Mouse (Mus musculus) G1E (cell line): ENCODE measurements around the gene Mef2c. TPM values are rescaled to one million over a fixed set of nuclear protein-coding genes. Genes with fewer than 3 reads are reported as not detected.

ENCODE experiments used
- ATAC-seq: 2 replicates; pipeline ENCODE4 v1.8.0; 2016; ENCODE audit warnings: mild to moderate bottlenecking; ENCODE audit not compliant: insufficient number of reproducible peaks, poor library complexity, low FRiP score, severe bottlenecking; ENCODE audit errors: extremely low read depth
- DNase-seq: peaks from one replicate; pipeline ENCODE4 v3.0.0; 2012; ENCODE audit warnings: low spot score
- H3K27me3 ChIP-seq: 2 replicates; pipeline ENCODE4 v1.6.1; 2012; ENCODE audit warnings: mild to moderate bottlenecking, low read length, inconsistent platforms; ENCODE audit not compliant: insufficient read depth
- H3K36me3 ChIP-seq: replicated peaks from 2 replicates; pipeline ENCODE3; 2012; ENCODE audit warnings: mild to moderate bottlenecking, inconsistent platforms
- H3K4me1 ChIP-seq: 2 replicates; pipeline ENCODE4 v1.6.1; 2012; ENCODE audit warnings: low read depth, low read length, inconsistent platforms, mixed read lengths; ENCODE audit not compliant: insufficient read depth
- H3K4me3 ChIP-seq: 2 replicates; pipeline ENCODE4 v1.5.1; 2012; ENCODE audit warnings: low read depth, mild to moderate bottlenecking, inconsistent platforms, low read length, moderate library complexity, mixed read lengths
- H3K9me3 ChIP-seq: replicated peaks from 2 replicates; pipeline ENCODE4 v1.6.1; 2012; ENCODE audit warnings: inconsistent platforms
- CTCF ChIP-seq: IDR thresholded peaks from 2 replicates; pipeline ENCODE4 v1.5.1; 2012; ENCODE audit warnings: low read depth, low read length, inconsistent platforms, mixed read lengths
- GATA1 ChIP-seq: IDR thresholded peaks from 2 replicates; pipeline ENCODE4 v1.6.1; 2012; ENCODE audit warnings: borderline replicate concordance, low read length, inconsistent platforms, mixed read lengths
- GATA2 ChIP-seq: IDR thresholded peaks from 2 replicates; pipeline ENCODE4 v1.6.1; 2012; ENCODE audit warnings: low read depth, low read length, inconsistent platforms, borderline replicate concordance
- POLR2AphosphoS5 ChIP-seq: IDR thresholded peaks from 2 replicates; pipeline ENCODE4 v1.6.1; 2012; ENCODE audit warnings: low read depth, low read length, inconsistent platforms; ENCODE audit not compliant: insufficient replicate concordance
- TAL1 ChIP-seq: conservative IDR thresholded peaks from 2 replicates; pipeline ENCODE4 v1.6.1; 2012; ENCODE audit warnings: low read depth, low read length, inconsistent platforms, mixed read lengths
- polyA plus RNA-seq: library from polyadenylated mRNA; stranded (reverse); fragments of >175 nt; gene quantifications from 2 replicates; pipeline ENCODE4 v1.2.3, GENCODE M21; 2012
- total RNA-seq, 2 experiments: library from RNA; stranded (forward) in 1 of 2; stranded (reverse) in 1 of 2; fragments of 200-1000 nt in 1 of 2; fragments of >200 nt in 1 of 2; fragmentation: Nextera tagmentation in 1 of 2; gene quantifications; 2 replicates each; pipeline ENCODE4 v1.2.3; 2014 to 2017

The Mef2c gene
- total and polyA plus RNA-seq, 3 experiments, result 0.60 TPM; not detected in 2

DNA sequence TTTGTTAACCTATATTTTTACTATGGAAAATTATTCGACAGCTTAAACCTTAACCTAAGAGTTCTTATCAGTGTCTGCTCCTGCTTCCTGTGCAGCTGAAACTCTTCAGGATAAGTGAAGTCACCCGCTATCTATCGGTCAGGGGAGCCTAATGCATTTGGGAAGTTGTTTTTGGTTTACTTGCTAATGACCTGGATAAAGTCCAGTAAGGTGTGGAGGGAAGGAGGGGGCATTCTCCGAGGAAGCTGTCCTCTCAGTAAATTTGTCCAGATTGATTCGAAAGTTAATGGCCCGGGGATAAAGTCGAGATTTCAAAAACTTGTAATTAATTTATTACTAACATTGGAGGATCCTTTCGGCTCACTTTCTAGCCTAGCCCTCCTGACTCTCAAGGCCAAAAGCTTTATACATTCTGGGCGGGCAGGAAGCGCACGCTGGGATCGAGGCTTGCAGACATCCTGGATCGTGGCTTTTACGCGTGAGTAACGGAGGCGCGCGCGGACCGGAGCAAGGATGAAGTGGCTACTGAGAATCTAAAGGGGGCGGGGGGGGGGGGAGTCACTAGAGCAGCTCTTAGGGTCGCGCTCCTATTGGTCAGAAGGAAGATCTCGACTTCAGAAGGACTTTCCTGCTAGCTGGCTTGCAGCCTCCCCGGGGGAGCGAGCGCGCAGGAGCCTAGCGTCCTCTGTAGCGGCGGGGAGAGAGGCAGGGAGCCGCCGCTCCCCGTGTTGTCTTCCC lies 19.6 kb downstream of the Mef2c start:
- Histone ChIP-seq H3K27me3 (peaks cover under 1% of the 10 kb centered on the region; the same call in 1 of the 2 replicates), H3K9me3 (no peaks in the 10 kb centered on the region), H3K4me3 (no peak overlapping the region), H3K36me3 (no peaks in the 10 kb centered on the region), H3K4me1 (no peaks in the 10 kb centered on the region)
- DNase-seq, result no peak
- ATAC-seq, result no peak
- TF ChIP-seq GATA2 (no peak), TAL1 (no peak), POLR2AphosphoS5 (no peak), CTCF (no peak), GATA1 (no peak)

DNA sequence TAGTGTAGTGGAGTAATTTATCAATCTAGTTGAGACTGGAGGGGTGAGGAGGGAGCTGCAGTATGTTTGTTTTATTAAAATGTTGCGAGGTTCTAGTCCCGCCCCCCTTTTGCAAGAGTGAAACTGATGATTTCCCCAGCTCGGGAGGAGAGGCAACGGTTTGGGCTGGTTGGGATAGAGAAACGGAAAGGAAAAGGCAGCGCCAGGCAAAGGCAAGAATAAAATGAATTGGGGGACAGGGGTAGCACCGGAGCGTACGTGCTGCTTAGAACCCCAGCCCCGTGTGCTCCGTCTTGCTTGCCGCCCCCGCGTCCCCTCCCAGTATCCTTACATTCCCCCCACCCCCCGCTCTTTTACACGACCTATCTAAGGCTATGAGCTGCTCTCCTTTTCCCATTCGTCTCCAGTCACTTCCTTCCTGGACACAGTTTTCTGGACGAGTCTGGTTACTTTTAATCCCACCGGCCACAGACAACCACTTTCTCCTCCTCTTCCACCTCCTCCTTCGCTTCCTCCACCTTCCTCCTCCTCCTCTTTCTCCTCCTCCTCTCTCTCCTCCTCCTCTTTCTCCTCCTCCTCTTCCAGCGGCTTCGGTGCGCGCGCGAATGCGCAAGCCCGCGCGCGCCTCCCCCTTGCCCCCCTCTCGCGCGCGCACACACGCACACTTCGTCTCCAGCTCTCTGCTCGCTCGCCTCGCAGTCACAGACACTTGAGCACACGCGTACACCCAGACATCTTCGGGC lies 20.5 kb downstream of the Mef2c start:
- Histone ChIP-seq H3K4me1 (no peaks in the 10 kb centered on the region), H3K36me3 (no peaks in the 10 kb centered on the region), H3K4me3 (no peak overlapping the region), H3K27me3 (no peaks in the 10 kb centered on the region), H3K9me3 (no peaks in the 10 kb centered on the region)
- ATAC-seq (no peak), DNase-seq (no peak)
- TF ChIP-seq GATA1 (no peak), TAL1 (no peak), GATA2 (no peak), CTCF (no peak), POLR2AphosphoS5 (no peak)

DNA sequence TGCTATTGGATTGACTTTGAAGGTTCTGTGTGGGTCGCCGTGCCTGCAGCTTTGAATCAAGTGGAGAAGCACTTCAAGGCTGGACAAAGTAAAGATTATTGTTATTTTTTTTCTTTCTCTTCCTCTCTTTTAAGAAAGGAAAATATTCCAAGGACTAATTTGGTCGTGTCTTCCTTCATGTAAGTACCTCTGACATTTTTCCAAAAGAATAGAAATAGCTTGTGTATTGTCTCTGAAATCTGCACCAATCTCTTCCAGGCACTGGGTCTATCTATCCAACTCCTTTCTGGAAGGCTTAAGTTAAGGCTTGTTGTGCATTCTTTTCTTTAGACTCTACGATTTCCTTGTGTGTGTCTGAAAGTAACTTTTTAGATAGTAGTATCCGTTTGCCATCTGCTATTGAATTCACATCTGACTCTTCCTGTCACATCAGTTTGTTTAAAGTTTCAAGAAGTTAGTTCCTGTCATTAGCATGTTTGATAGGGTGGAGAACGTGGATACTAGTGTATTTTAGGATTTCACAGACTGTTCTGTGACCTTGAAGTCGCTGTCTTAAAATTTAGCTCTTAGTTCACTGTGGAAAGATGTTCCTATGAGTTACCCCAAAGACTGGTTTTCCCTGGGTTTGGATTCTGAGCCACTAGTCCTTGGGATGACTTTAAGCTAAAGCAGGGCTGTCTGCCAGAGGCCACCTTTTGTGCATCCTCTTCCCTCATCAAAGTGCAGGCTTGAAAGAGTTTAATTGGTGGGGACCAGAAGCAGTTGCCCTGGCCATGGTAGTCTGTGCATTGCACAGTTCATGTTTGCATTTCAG lies 21.3 kb downstream of the Mef2c start:
- DNase-seq, result no peak
- no peaks in the 10 kb centered on the region for H3K27me3 ChIP-seq
- H3K9me3 ChIP-seq, result no peaks in the 10 kb centered on the region
- no peak for ATAC-seq
- TF ChIP-seq POLR2AphosphoS5, result no peak
- TF ChIP-seq GATA1, result no peak
- TF ChIP-seq CTCF, result no peak
- no peak overlapping the region for H3K4me3 ChIP-seq
- no peaks in the 10 kb centered on the region for H3K36me3 ChIP-seq
- no peaks in the 10 kb centered on the region for H3K4me1 ChIP-seq

DNA sequence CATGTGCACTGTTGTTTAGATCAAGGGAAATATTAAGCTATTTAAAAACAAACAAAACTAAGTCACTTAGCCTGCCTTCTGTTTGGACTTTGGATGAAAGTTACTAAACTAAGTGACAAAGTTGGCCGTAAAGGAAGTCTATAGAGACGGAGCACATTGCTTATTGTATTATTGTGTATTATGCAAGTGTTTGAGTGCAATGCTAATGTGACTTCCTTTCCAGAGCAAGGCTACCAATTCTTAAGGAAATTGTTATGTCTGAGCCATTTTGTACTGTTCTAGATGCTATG lies 21.8 kb downstream of the Mef2c start:
- Histone ChIP-seq H3K36me3 (no peaks in the 10 kb centered on the region), H3K9me3 (no peaks in the 10 kb centered on the region), H3K27me3 (no peaks in the 10 kb centered on the region), H3K4me3 (no peak overlapping the region), H3K4me1 (no peaks in the 10 kb centered on the region)
- TF ChIP-seq GATA1 (no peak), GATA2 (no peak), POLR2AphosphoS5 (no peak), CTCF (no peak), TAL1 (no peak)
- no peak for ATAC-seq
- no peak for DNase-seq

DNA sequence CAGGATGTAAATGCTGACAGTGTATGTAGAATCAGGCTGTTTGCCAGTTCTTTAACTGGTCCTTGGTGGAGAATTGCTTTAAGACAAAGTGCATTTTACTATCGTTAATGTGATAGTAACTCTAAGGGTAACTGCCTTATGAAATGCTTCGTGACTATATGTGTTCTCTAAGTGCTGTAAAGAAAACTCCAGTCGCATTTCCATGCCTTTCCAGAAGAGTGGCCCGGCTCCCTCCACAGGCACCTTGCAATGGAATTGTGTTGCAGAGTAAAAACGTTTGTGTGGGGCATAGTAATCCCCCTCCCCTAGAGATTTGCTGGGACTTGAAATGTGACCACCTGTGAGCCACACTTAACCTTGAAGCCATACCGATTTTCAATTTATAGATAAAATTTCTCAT lies 22.2 kb downstream of the Mef2c start:
- no peaks in the 10 kb centered on the region for H3K36me3 ChIP-seq
- no peaks in the 10 kb centered on the region for H3K9me3 ChIP-seq
- no peak for TF ChIP-seq GATA1
- no peak for TF ChIP-seq CTCF
- no peak for TF ChIP-seq GATA2
- TF ChIP-seq TAL1, result no peak
- no peak for TF ChIP-seq POLR2AphosphoS5
- no peak overlapping the region for H3K4me3 ChIP-seq
- H3K4me1 ChIP-seq, result no peaks in the 10 kb centered on the region
- H3K27me3 ChIP-seq, result no peaks in the 10 kb centered on the region
- no peak for ATAC-seq
- no peak for DNase-seq

DNA sequence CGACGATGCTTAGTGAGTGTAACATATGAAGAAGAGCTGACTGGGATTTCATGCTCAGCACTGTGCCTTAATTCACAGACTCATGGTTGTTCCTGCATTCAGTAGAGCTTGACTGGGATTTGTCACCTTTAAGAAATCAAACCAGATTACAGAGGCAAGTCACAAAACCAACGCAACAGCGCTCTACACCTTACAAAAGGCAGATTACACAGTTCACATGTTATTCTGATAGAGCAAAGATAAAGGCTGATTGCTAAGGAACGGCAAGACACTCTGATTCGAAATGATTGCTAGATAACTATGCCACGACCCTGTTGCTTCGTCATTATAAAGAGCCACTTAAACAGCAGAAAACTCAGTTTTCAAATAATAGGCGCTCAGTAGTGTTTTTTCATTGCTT lies 24.1 kb downstream of the Mef2c start:
- no peak for TF ChIP-seq GATA2
- TF ChIP-seq GATA1, result no peak
- TF ChIP-seq TAL1, result no peak
- no peak for TF ChIP-seq CTCF
- no peak for TF ChIP-seq POLR2AphosphoS5
- Histone ChIP-seq H3K4me3 (no peak overlapping the region), H3K9me3 (no peaks in the 10 kb centered on the region), H3K27me3 (no peaks in the 10 kb centered on the region), H3K4me1 (no peaks in the 10 kb centered on the region), H3K36me3 (no peaks in the 10 kb centered on the region)
- no peak for ATAC-seq
- no peak for DNase-seq
